Mouse (Mus musculus): ENCODE measurements around the gene Arhgap10.

The Arhgap10 gene

GRCm38 (mm10) chr8:77517301-77518200 is at the start of gene Arhgap10:
Arhgap10 (minus strand) TSS chr8:77517953.
- DNase-seq (ENCODE audit: low spot score): peak; percentile 96

GRCm38 (mm10) chr8:77561441-77561840 is 43.7 kb upstream of the Arhgap10 start:
- no peak for DNase-seq (ENCODE audit: low spot score)

GRCm38 (mm10) chr8:77552491-77552890 is 34.7 kb upstream of the Arhgap10 start:
- DNase-seq (ENCODE audit: low spot score): no peak

GRCm38 (mm10) chr8:77549881-77550580 is 32.3 kb upstream of the Arhgap10 start:
- DNase-seq (ENCODE audit: low spot score): no peak

- DNase-seq (ENCODE audit: low spot score): peak; percentile 89
Measured at GRCm38 (mm10) chr8:77549121-77549706, 31.5 kb upstream of the Arhgap10 start, which contains the start of gene Prmt9. Prmt9 (plus strand) TSS chr8:77549397.

- DNase-seq (ENCODE audit: low spot score): no peak
Measured at GRCm38 (mm10) chr8:77545616-77546015, 27.9 kb upstream of the Arhgap10 start.

- no peak for DNase-seq (ENCODE audit: low spot score)
Measured at GRCm38 (mm10) chr8:77544428-77544827, 26.7 kb upstream of the Arhgap10 start.

GRCm38 (mm10) chr8:77543152-77543777 is 25.5 kb upstream of the Arhgap10 start:
- DNase-seq (ENCODE audit: low spot score): no peak

- no peak for DNase-seq (ENCODE audit: low spot score)
Measured at GRCm38 (mm10) chr8:77538256-77538655, 20.5 kb upstream of the Arhgap10 start.

GRCm38 (mm10) chr8:77536821-77537220 is 19.1 kb upstream of the Arhgap10 start:
- no peak for DNase-seq (ENCODE audit: low spot score)

GRCm38 (mm10) chr8:77535026-77535595 is 17.4 kb upstream of the Arhgap10 start:
- DNase-seq (ENCODE audit: low spot score): no peak

GRCm38 (mm10) chr8:77534358-77534992 is 16.7 kb upstream of the Arhgap10 start:
- peak; percentile 26 for DNase-seq (ENCODE audit: low spot score)

GRCm38 (mm10) chr8:77526130-77526529 is 8.4 kb upstream of the Arhgap10 start:
- DNase-seq (ENCODE audit: low spot score): no peak

GRCm38 (mm10) chr8:77524906-77525305 is 7.2 kb upstream of the Arhgap10 start:
- DNase-seq (ENCODE audit: low spot score): no peak

- peak; percentile 69 for DNase-seq (ENCODE audit: low spot score)
Measured at GRCm38 (mm10) chr8:77524018-77524615, 6.4 kb upstream of the Arhgap10 start.

GRCm38 (mm10) chr8:77522984-77523383 is 5.2 kb upstream of the Arhgap10 start:
- DNase-seq (ENCODE audit: low spot score): no peak

GRCm38 (mm10) chr8:77521028-77521785 is 3.5 kb upstream of the Arhgap10 start:
- DNase-seq (ENCODE audit: low spot score): no peak

GRCm38 (mm10) chr8:77520601-77521000 is 2.8 kb upstream of the Arhgap10 start:
- no peak for DNase-seq (ENCODE audit: low spot score)

GRCm38 (mm10) chr8:77518201-77519115 is 705 bp upstream of the Arhgap10 start:
- DNase-seq (ENCODE audit: low spot score): no peak

Data from yolk sac, embryonic 10.5 days (tissue).